Mouse (Mus musculus): ENCODE results near the gene Cdc42bpa.
"Not testable (repeated sequence)": the region's sequence is repeated elsewhere in the genome, so short reads cannot be mapped to it uniquely, and the experiment has no call there.

Gene Cdc42bpa

DNA sequence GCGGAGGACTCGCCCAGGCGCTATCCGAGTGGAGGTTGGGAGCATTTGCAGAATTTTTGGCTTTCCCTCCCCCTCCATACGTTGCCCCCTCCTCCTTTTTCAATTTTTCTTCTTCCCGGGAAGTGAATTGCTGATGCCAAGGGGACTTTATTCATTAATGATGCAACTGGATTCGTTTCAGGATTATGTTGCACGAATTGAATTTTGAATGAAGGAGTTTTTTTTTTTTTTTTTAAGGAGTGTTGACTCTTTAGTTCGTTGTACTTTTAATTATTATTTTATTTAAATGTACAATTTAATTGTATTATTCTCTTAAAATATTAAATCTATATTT, 238 bp downstream of the Cdc42bpa start:
- in situ Hi-C loops (cut with MboI; ENCODE audit: low sequenced_read_pairs): no loop called here

DNA sequence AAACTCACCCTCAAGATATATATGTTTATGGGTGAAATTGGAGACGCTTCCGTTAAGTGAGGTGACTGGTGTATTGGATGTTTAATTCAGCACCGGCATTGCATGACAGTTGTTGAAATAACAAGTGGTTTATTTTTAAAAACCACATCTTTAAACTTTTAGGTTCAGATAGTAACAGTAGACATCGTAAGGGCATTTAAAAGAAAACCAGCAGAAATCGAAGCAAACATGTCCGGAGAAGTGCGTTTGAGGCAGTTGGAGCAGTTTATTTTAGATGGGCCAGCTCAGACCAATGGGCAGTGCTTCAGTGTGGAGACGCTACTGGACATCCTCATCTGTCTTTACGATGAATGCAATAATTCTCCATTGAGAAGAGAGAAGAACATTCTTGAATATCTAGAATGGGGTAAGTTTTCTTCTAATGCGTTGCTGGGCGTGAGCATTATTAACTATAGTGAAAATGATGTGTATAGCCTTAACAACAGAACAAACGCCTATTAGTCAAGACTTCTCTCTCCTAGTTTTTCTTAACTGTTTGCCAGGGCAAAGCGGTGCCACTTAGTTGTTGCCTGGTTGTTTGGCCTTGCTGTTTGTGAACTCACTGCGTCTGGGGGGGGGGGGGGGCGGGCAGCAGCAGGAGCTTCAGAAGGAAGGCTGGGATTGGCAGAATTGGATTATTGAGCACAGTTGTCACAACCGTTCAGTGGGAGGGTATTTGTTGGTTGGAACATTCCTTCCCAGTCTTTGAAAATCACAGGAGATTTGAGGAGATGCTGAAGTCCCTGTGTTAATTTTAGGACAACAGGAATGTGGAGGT, 818 bp downstream of the Cdc42bpa start:
- in situ Hi-C loops (cut with MboI; ENCODE audit: low sequenced_read_pairs): no loop called here

DNA sequence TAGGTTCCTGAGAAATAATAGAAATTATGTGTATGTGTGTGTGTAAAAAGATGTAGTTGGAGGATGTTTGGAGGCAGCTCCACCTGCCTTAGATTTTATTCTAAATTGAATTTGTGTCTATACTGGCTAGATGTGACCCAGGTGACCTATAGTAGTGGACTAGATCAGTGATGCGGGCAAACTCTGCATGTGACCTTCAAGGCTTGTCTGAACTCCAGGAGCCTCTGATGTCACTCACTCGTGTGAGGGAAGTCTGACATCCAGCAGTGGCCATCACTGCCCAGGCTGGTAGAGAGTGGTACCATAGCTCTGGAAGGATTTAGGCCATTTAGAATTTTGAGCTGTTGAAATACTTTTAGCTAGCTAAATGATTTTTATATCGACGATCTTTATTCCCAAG, 1.5 kb downstream of the Cdc42bpa start:
- in situ Hi-C loops (cut with MboI; ENCODE audit: low sequenced_read_pairs): no loop called here

DNA sequence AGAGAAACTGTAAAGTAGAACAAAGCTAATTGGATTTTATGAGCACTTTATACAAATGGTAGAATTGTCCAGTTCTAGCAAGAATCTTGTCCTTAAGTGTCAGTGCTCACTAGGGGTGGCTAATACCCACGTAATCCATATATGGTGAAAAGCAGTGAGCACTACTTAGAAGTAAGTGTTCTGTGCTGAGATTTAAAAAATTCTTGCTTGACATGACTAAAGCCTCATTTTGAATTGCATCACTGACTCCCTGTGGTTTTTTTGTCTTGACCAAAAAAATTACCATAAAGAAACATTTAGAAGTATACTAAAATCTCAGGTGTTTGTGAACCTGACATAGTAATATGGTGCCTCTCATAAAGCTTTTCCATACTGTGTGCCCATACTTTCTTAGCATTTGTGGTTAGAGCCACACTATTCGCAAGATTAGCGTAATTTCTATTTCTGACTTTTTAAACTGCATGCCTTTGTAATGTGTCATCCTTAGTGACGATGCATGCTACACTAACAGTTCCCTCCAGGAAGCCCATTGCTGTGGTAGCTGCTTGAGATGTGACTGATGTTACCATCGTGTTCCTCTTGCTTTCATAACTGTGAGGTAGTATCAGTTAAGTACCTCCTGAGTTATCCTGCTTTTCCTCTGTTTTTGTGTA, 9.6 kb downstream of the Cdc42bpa start:
- in situ Hi-C loops (cut with MboI; ENCODE audit: low sequenced_read_pairs): no loop called here

DNA sequence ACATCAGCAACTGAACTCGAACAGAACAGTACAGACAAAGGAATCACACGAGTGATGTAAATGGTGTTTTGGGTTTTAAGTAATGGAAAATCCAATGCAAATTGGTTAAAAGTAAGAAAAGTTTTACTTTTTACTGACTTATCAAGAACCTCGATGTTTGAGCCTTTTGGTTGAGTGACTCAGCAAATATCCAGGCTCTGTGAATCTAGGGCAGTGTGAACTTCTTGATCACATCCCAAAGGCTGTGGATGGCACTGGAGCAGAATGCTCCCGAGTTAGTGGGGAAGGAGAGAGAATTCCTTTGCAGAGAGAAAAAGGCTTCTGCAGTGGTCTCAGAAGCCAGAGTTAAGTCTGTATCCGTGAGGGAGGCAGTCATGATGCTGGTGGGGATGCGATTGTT, 14.7 kb downstream of the Cdc42bpa start:
- in situ Hi-C loops (cut with MboI; ENCODE audit: low sequenced_read_pairs): no loop called here

DNA sequence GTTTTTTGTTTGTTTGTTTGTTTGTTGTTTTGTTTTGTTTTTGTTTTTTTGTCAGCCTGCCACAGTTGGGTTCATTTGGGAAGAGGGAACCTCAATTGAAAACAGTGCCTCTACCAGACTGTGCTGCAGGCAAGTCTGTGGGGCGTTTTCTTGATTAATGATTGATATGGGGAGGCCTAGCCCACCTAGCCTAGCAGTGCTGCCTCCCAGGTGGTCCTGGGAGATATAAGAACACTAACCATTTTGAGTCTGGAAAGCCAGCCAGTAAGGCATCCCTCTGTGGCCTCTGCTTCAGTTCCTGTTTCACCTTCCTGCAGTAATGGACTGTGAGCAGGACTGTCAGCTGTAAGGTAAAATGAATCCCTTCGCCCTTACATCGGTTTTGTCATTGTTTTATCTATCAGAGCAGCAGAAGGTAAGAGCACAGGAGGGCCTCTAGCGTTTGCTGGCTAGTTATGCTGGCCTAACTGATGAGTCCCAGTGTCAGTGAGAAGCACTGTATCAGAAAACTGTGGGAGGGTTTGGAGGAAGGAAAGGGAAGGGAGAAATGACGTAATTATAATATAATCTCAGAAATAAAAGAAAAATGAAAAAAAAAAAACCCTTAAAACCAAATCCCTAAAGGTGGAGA, 15.5 kb downstream of the Cdc42bpa start:
- in situ Hi-C loops (cut with MboI; ENCODE audit: low sequenced_read_pairs): no loop called here

DNA sequence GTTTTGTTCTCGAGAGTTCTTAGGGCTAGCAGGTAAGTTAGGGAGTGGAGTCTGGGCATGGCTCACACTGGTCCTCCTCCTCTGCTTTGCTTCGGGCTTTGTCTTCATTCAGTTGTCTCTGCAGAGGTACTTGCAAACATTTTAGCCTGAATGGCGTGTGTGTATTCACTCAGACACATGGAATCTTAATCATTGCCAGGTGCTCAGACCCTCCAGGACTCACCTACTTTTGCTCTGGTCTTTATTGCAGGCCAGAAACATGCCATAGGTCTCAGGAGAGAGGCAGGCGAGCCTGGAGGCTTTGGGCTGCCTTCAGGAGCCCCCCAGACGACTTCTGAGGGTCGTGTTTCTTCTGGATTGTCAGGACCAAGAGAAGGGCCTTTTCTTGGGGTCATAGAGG, 17.2 kb downstream of the Cdc42bpa start:
- in situ Hi-C loops (cut with MboI; ENCODE audit: low sequenced_read_pairs): no loop called here

DNA sequence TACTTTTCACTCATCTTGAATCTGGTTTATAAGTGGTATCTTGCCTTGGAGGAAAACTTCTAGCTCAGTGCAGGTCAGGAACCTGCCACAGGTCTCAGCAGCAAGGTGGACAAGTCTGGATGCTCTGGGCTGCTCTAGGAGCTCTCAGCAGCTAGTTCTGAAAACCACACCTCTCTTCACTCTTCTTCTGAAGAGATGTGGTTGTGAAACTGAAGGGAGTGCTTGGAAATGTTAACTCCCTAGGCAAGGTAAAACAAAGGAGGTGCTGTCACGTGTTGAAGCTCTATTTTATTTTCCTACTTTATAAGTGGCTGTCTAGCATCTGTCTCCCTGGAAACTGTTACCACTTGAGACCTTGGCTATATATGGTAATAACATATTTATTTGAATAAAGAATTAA, 18.5 kb downstream of the Cdc42bpa start:
- in situ Hi-C loops (cut with MboI; ENCODE audit: low sequenced_read_pairs): no loop called here

DNA sequence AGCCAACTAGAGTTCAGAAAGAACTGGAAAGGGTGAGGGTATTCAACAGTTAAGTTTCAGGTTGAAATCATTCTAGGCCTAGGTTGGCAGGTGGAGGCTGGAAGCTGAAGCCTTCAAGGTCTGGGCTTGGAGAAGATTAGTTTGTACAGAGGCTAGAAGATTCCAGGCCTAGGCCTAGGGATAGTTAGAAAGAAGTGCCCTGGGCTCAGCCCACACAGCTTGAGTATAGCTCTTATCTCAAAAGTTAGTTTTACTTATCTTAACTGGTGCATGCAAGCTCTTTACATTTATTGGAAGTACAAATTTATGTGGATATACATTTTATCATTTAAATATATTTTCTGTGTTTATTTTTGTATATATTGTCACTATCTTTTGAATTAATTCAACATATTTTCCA, 21.4 kb downstream of the Cdc42bpa start:
- in situ Hi-C loops (cut with MboI; ENCODE audit: low sequenced_read_pairs): no loop called here

DNA sequence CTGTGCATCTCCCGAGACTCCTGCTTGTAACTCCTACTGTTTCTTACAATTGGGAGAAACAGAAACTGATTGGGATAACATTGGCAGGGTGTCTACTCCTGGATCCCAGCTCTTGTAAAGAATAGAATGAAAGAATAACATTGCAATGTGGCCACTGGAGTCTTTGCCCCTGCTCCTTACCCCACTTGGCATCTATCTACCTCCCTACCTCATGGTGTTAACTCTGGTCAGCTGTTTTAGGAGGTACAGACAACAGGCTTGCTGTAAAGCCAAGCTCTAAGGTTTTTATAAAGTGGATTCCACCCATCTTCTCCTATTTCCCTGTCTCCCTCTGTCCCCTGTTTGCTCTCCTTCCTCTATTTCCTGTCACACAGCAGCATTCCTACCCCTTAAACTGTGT, 21.9 kb downstream of the Cdc42bpa start:
- in situ Hi-C loops (cut with MboI; ENCODE audit: low sequenced_read_pairs): no loop called here

DNA sequence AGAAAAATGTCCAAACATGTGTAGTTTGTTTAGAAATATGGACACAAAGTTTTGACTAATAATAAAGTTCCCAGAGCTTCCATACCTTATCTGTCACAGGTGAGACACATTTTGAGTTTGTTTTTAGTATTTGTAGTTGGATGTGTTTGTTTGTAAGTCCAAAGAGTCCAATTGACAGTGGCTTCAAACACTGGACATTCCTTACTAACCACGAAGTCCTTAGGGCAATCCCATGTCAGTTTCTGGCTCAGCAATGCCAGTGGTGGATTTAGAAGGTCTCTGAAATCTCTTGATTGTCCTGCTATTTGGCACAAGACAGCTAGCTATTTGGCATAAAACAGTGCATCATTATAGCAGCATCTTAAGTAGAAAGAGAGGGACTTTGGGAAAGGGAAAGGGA, 22.7 kb downstream of the Cdc42bpa start:
- in situ Hi-C loops (cut with MboI; ENCODE audit: low sequenced_read_pairs): no loop called here

DNA sequence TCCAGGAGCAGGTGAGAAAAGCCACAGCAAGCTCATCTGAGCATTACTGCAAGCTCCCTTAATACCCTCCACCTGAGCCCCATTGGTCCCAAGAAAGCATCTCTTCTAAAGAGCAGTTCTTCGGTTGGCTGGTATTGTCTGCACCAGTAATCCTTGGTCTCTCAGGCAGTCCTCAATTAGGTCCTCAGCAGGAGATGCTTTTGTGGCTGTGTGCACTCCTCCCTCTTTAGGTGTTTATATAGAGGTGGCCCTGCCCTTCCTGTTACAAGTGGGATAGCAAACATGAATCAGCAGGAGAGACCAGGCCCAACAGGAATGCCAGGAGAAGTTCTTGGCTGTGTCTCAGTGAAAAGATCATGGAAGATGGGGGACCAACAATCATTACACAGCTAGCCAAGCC, 23.9 kb downstream of the Cdc42bpa start:
- in situ Hi-C loops (cut with MboI; ENCODE audit: low sequenced_read_pairs): no loop called here

DNA sequence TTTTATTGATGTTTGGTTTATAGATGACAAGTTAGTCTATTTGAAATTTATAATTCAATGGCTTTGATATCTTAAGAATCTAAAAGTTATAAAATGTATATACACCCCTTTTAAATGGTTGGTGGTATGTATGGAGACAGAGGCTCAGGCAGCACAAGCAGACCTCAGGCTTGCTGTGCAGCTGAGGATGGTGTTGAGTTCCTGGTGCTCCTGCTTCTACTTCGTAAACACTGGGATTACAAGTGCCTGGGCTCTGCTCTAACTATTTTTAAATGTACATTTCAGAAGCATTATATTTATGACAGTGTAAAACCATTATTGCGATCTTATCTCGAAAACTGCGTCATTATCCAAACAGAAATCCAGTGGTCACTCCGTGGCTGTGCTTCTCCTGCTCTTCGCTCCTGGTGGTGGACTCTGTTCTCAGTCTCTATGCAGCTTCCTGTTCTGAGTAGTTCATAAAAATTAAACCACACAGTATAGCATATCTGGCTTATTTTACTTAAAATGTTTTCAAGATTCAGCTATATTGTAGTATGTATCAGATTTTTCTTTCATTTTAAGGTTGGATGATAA, 31.5 kb downstream of the Cdc42bpa start:
- in situ Hi-C loops (cut with MboI; ENCODE audit: low sequenced_read_pairs): no loop called here

DNA sequence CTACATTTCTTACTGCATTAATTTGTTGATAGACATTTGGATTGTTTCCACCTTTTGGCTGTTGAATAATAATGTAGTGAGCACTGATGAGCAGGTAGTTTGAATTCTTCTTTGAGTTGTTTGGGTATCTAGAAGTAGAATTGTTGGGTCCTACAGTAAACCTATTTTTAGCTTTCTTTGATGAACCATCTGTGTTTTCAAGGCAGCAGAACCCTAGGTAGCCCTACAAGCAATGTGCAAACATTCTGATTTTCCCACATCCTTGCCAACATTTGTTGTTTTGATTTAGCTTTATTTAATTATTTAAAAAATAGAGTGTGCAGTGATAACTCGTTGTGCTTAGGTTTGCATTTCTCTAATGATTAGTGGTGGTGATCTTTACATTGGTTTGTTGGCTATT, 32.0 kb downstream of the Cdc42bpa start:
- in situ Hi-C loops (cut with MboI; ENCODE audit: low sequenced_read_pairs): no loop called here

DNA sequence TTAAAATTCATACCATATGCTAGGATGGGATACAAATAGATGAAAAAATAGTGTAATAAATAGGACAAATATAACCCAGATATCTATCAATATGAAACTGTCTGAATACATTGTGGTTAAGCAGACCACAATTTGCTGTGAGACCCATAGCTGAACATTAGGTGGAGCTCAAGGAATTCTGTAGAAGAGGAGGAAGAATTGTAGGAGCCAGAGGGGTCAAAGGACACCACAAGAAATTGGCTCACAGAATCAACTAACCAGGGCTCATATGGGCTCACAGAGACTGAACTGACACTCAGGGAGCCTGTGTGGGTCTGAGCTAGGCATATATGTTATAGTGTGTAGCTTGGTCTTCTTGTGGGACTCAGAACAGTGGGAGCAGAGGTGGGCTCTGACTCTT, 47.8 kb downstream of the Cdc42bpa start:
- in situ Hi-C loops (cut with MboI; ENCODE audit: low sequenced_read_pairs): no loop called here

DNA sequence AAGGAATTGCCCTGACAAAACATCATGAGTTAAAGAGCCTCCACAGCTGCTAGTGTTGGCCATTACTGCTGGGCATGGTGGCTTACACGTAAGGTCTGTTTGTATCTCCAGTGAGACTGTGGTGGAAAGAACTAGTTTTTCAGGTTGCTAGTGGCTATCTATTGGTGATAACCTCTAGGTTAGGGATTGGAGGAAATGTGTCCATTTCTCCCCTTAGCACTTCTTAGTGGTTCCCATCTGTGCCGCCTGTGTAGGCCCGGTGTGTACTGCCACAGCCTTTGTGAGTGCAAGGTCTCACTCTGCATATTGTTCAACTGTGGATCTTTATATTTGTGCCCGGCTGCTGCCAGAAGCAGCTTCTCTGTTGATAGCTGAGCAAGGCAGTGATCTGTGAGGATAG, 53.2 kb downstream of the Cdc42bpa start:
- in situ Hi-C loops (cut with MboI; ENCODE audit: low sequenced_read_pairs): no loop called here

DNA sequence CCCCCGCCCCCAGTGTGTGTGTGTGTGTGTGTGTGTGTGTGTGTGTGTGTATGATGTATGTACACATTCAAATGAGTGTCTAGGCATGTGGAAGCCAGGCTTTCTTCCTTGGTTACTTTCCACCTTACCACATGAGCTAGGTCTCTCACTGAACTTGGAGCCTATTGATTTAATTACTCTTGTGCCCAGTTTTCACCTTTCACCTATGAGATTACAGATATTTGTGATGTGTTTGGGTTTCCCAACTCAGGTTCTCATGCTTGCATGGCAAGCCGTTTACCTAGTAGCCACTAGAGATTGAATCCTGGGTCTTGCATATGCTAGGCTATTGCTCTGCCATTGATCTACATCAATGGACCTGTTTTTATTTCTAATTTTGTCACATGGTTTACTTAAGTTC, 57.9 kb downstream of the Cdc42bpa start:
- in situ Hi-C loops (cut with MboI; ENCODE audit: low sequenced_read_pairs): no loop called here

DNA sequence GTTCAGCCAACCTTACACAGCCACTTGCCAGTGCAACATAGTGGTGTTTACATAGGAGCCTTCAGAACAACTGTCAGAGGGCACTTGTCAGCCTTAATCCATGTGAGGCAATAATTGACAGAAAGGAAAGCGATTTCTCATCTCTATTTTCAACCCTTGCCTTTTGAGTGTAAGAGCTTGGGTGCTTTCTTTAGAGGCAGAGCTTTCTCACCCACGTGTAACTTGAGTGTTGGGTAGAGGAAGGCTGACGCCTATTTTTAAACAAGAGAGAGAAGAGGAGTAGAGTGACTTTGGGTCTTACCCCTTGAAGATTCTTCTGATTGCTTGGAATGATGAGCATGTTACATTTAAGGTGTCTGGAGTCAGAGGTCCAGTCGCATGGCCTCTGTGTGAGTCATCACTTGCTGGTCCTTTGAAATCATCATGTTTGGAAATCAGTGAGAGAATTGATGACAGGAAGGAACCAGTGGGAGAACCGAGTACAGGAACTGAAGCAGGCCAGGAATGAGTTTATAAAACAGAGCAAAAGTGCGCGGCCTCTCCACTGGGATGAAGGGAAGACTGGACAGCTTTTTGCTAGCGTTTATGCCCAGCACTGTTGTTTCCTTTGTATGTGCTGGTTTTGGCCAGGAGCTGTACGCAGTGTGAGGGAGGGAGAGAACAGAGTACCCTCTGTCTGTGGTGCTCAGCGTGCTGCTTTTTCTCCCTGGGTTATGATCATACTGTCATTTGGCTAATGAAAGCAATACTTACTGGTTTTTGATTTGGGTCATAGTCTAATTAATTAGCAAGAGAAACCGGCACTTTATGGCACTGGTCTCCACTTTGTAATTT, 61.4 kb downstream of the Cdc42bpa start:
- in situ Hi-C loops (cut with MboI; ENCODE audit: low sequenced_read_pairs): no loop called here

DNA sequence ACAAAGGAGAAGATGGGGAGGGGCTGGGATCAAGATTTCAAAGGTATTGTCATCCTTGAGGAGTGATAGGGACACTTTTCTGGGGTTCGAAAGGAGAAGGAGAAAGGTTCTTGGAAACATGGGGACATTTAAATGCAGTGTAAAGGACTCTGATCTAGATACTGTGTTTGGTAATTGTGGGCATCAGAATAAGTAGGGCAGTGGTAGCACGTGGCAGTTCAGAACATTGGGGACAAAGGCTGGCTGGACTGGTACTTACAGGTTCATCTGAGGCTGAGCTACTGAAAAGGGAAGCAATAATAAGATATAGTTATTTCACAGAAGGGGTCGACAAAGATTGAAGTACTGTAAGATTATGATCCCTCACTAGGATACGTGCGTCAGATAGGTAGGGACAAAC, 63.2 kb downstream of the Cdc42bpa start:
- in situ Hi-C loops (cut with MboI; ENCODE audit: low sequenced_read_pairs): no loop called here

DNA sequence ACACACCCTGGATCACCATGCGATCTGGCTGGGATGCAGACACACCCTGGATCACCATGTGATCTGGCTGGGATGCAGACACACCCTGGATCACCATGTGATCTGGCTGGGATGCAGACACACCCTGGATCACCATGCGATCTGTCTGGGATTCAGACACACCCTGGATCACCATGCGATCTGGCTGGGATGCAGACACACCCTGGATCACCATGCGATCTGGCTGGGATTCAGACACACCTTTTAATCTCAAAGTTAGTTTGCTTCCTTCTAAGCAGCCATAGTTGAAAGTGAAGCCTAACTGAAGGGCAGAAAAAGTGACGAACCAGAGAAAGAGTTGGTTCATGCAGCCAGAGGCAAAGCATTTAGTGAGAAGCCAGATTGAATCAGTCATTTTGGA, 69.6 kb downstream of the Cdc42bpa start:
- in situ Hi-C loops (cut with MboI; ENCODE audit: low sequenced_read_pairs): not testable (repeated sequence)

Measured in CH12F3 (cell line).